Mouse (Mus musculus) kidney, embryonic 15.5 days (tissue): ENCODE data around the gene Slc26a6. TPM values are rescaled to one million over a fixed set of nuclear protein-coding genes. Genes with fewer than 3 reads are reported as not detected.
A peak's percentile ranks its signal among the peaks of the same experiment; 100 is the strongest.

Experiments used
- ATAC-seq: fragments of 200-750 bp; cut with Nextera tagmentation; replicated peaks from 2 replicates; pipeline ENCODE4 v1.8.0; 2017; ENCODE audit warnings: moderate TSS enrichment; ENCODE audit not compliant: low FRiP score
- H3K27ac ChIP-seq: fragments of 300-500 bp; sonication (generic); 2 replicates; pipeline ENCODE4 v1.5.1; 2015; ENCODE audit warnings: mild to moderate bottlenecking, inconsistent platforms
- H3K27me3 ChIP-seq: fragments of 300-500 bp; sonication (generic); 2 replicates; pipeline ENCODE4 v1.6.1; 2015; ENCODE audit warnings: inconsistent platforms
- H3K36me3 ChIP-seq: fragments of 300-500 bp; sonication (generic); 2 replicates; pipeline ENCODE4 v1.6.1; 2015; ENCODE audit warnings: inconsistent platforms
- H3K4me1 ChIP-seq: fragments of 300-500 bp; sonication (generic); 2 replicates; pipeline ENCODE4 v1.6.1; 2015; ENCODE audit warnings: inconsistent platforms
- H3K4me2 ChIP-seq: fragments of 300-500 bp; sonication (generic); 2 replicates; pipeline ENCODE4 v1.6.1; 2015; ENCODE audit warnings: moderate library complexity, mild to moderate bottlenecking, inconsistent platforms
- H3K4me3 ChIP-seq: fragments of 300-500 bp; sonication (generic); replicated peaks from 2 replicates; pipeline ENCODE4 v1.5.1; 2015; ENCODE audit warnings: mild to moderate bottlenecking, inconsistent platforms
- H3K9ac ChIP-seq: fragments of 300-500 bp; sonication (generic); 2 replicates; pipeline ENCODE4 v1.6.1; 2015; ENCODE audit warnings: mild to moderate bottlenecking, inconsistent platforms
- H3K9me3 ChIP-seq: fragments of 300-500 bp; sonication (generic); replicated peaks from 2 replicates; pipeline ENCODE4 v1.6.1; 2016; ENCODE audit warnings: inconsistent platforms
- WGBS: fragments of 180-500 bp; shearing (Covaris S2); methylation state at CpG from one replicate; pipeline ENCODE4 v1.1.7; 2015; ENCODE audit warnings: mixed read lengths; 5-methylcytosine and 5-hydroxymethylcytosine counted together
- polyA plus RNA-seq: library from polyadenylated mRNA; unstranded; fragments of >200 nt; fragmentation: Nextera tagmentation; extraction: Ambion mirVana; gene quantifications from 2 replicates; pipeline ENCODE4 v1.2.1, GENCODE M21; 2015

The Slc26a6 gene
- polyA plus RNA-seq, 1 experiment from 2014 or later, result 15.2 TPM

GRCm38 (mm10) chr9:108824144-108824685, 28.9 kb upstream of the Slc26a6 start:
- H3K27me3 ChIP-seq, result peaks cover 67% of the 10 kb centered on the region
- H3K36me3 ChIP-seq, result no peaks in the 10 kb centered on the region
- H3K4me3 ChIP-seq, result no peak overlapping the region
- no peak for ATAC-seq
- no peaks in the 10 kb centered on the region for H3K9me3 ChIP-seq
- no peak overlapping the region for H3K4me2 ChIP-seq
- H3K4me1 ChIP-seq, result peaks cover 24% of the 10 kb centered on the region
- H3K9ac ChIP-seq, result no peak overlapping the region
- no peak overlapping the region for H3K27ac ChIP-seq
- 6% methylated on average over 25 of the region's 25 CpGs for WGBS

- whole genome bisulfite sequencing, result 1% methylated on average over 31 of the region's 31 CpGs
- Histone ChIP-seq H3K9ac (no peak overlapping the region), H3K4me1 (peaks cover 24% of the 10 kb centered on the region), H3K27me3 (peaks cover 74% of the 10 kb centered on the region), H3K36me3 (no peaks in the 10 kb centered on the region), H3K9me3 (no peaks in the 10 kb centered on the region), H3K4me3 (no peak overlapping the region; the same call in 1 of the 2 replicates), H3K4me2 (peak overlapping the region; percentile 78; the same call in 1 of the 2 replicates), H3K27ac (no peak overlapping the region)
- no peak for ATAC-seq
Measured at GRCm38 (mm10) chr9:108824755-108825413, 28.2 kb upstream of the Slc26a6 start.

- ATAC-seq, result peak; percentile 38
- Histone ChIP-seq H3K9me3 (no peaks in the 10 kb centered on the region), H3K9ac (no peak within 1 kb of the TSS), H3K27me3 (peaks cover 85% of the 10 kb centered on the region), H3K36me3 (no peaks in the 10 kb centered on the region), H3K27ac (no peak within 1 kb of the TSS), H3K4me1 (peaks cover 24% of the 10 kb centered on the region), H3K4me2 (peak within 1 kb of the TSS; percentile 78), H3K4me3 (peak within 1 kb of the TSS; percentile 50)
- WGBS, result 2% methylated on average over 54 of the region's 70 CpGs
Measured at GRCm38 (mm10) chr9:108825820-108826699, 27.0 kb upstream of the Slc26a6 start, which contains the start of gene Celsr3. TSS of gene Celsr3 (plus strand) at chr9:108826320.

- Histone ChIP-seq H3K4me3 (peak overlapping the region; percentile 50), H3K9ac (no peak overlapping the region), H3K27me3 (peaks cover 93% of the 10 kb centered on the region), H3K36me3 (no peaks in the 10 kb centered on the region), H3K4me2 (peak overlapping the region; percentile 78), H3K4me1 (peaks cover 30% of the 10 kb centered on the region), H3K9me3 (no peaks in the 10 kb centered on the region), H3K27ac (no peak overlapping the region)
- WGBS, result 2% methylated on average over 39 of the region's 39 CpGs
- peak; percentile 66 for ATAC-seq
Measured at GRCm38 (mm10) chr9:108826700-108827340, 26.3 kb upstream of the Slc26a6 start.

GRCm38 (mm10) chr9:108827454-108827853, 25.6 kb upstream of the Slc26a6 start:
- WGBS, result 13% methylated on average over 34 of the region's 34 CpGs
- ATAC-seq, result no peak

GRCm38 (mm10) chr9:108827906-108828305, 25.2 kb upstream of the Slc26a6 start:
- Histone ChIP-seq H3K9me3 (no peaks in the 10 kb centered on the region), H3K9ac (no peak overlapping the region), H3K36me3 (no peaks in the 10 kb centered on the region), H3K4me1 (peaks cover 37% of the 10 kb centered on the region), H3K27ac (no peak overlapping the region), H3K27me3 (peaks cover 96% of the 10 kb centered on the region), H3K4me3 (peak overlapping the region; percentile 50; the same call in 1 of the 2 replicates), H3K4me2 (peak overlapping the region; percentile 78; the same call in 1 of the 2 replicates)
- no peak for ATAC-seq
- WGBS, result 62% methylated on average over 18 of the region's 18 CpGs

More at GRCm38 (mm10) chr9:108827454-108827853, 25.6 kb upstream of the Slc26a6 start:
- no peak overlapping the region for H3K9ac ChIP-seq
- H3K27ac ChIP-seq, result no peak overlapping the region
- peaks cover 34% of the 10 kb centered on the region for H3K4me1 ChIP-seq
- peak overlapping the region; percentile 50 for H3K4me3 ChIP-seq
- H3K9me3 ChIP-seq, result no peaks in the 10 kb centered on the region
- H3K4me2 ChIP-seq, result peak overlapping the region; percentile 78
- H3K36me3 ChIP-seq, result no peaks in the 10 kb centered on the region
- H3K27me3 ChIP-seq, result peaks cover 94% of the 10 kb centered on the region

GRCm38 (mm10) chr9:108831637-108832036, 21.4 kb upstream of the Slc26a6 start:
- no peak overlapping the region for H3K9ac ChIP-seq
- ATAC-seq, result no peak

GRCm38 (mm10) chr9:108832390-108833108, 20.5 kb upstream of the Slc26a6 start:
- H3K4me3 ChIP-seq, result peak overlapping the region; percentile 47
- no peak overlapping the region for H3K27ac ChIP-seq
- ATAC-seq, result peak; percentile 98
- H3K9me3 ChIP-seq, result no peaks in the 10 kb centered on the region
- H3K36me3 ChIP-seq, result no peaks in the 10 kb centered on the region
- H3K27me3 ChIP-seq, result peaks cover 67% of the 10 kb centered on the region
- H3K4me2 ChIP-seq, result peak overlapping the region; percentile 83
- 4% methylated on average over 46 of the region's 46 CpGs for WGBS
- no peak overlapping the region; the same call in 1 of the 2 replicates for H3K9ac ChIP-seq
- peaks cover 19% of the 10 kb centered on the region for H3K4me1 ChIP-seq

More at GRCm38 (mm10) chr9:108831637-108832036, 21.4 kb upstream of the Slc26a6 start:
- Histone ChIP-seq H3K4me1 (peaks cover 25% of the 10 kb centered on the region), H3K36me3 (no peaks in the 10 kb centered on the region), H3K9me3 (no peaks in the 10 kb centered on the region), H3K27ac (no peak overlapping the region), H3K4me3 (peak overlapping the region; percentile 47), H3K27me3 (peaks cover 75% of the 10 kb centered on the region), H3K4me2 (peak overlapping the region; percentile 83)
- 5% methylated on average over 23 of the region's 23 CpGs for WGBS

GRCm38 (mm10) chr9:108842989-108843388, 10.1 kb upstream of the Slc26a6 start:
- Histone ChIP-seq H3K9ac (no peak overlapping the region; the same call in 1 of the 2 replicates), H3K4me1 (peaks cover 7% of the 10 kb centered on the region), H3K27ac (no peak overlapping the region), H3K9me3 (no peaks in the 10 kb centered on the region), H3K4me2 (peak overlapping the region; percentile 48), H3K27me3 (peaks cover 24% of the 10 kb centered on the region; the same call in 1 of the 2 replicates), H3K36me3 (no peaks in the 10 kb centered on the region), H3K4me3 (peak overlapping the region; percentile 16; the same call in 1 of the 2 replicates)
- ATAC-seq, result 0 out of 2 replicates have a peak, but pooled peaks have one; percentile 38
- WGBS, result 16% methylated on average over 14 of the region's 14 CpGs

- H3K9me3 ChIP-seq, result no peaks in the 10 kb centered on the region
- no peak overlapping the region for H3K9ac ChIP-seq
- no peaks in the 10 kb centered on the region for H3K36me3 ChIP-seq
- peaks cover 24% of the 10 kb centered on the region; the same call in 1 of the 2 replicates for H3K27me3 ChIP-seq
- H3K4me2 ChIP-seq, result no peak overlapping the region
- WGBS, result 74% methylated on average over 5 of the region's 5 CpGs
- H3K27ac ChIP-seq, result no peak overlapping the region
- ATAC-seq, result no peak
- H3K4me3 ChIP-seq, result no peak overlapping the region
- H3K4me1 ChIP-seq, result peaks cover 7% of the 10 kb centered on the region
Measured at GRCm38 (mm10) chr9:108845390-108845789, 7.7 kb upstream of the Slc26a6 start.

- H3K36me3 ChIP-seq, result no peaks in the 10 kb centered on the region
- no peak for ATAC-seq
- peaks cover 7% of the 10 kb centered on the region for H3K4me1 ChIP-seq
- WGBS, result 69% methylated on average over 4 of the region's 4 CpGs
- peaks cover 13% of the 10 kb centered on the region; the same call in 1 of the 2 replicates for H3K27me3 ChIP-seq
- no peak overlapping the region for H3K27ac ChIP-seq
- no peaks in the 10 kb centered on the region for H3K9me3 ChIP-seq
- no peak overlapping the region for H3K9ac ChIP-seq
- H3K4me3 ChIP-seq, result no peak overlapping the region
- H3K4me2 ChIP-seq, result no peak overlapping the region
Measured at GRCm38 (mm10) chr9:108847374-108847773, 5.7 kb upstream of the Slc26a6 start.
